Mouse (Mus musculus) kidney, postnatal 0 days (tissue): ENCODE data around the gene Alkbh2. TPM values are rescaled to one million over a fixed set of nuclear protein-coding genes. Genes with fewer than 3 reads are reported as not detected.

Source experiments
- ATAC-seq: fragments of 200-750 bp; cut with Nextera tagmentation; replicated peaks from 2 replicates; pipeline ENCODE4 v1.8.0; 2017; ENCODE audit warnings: low read depth, moderate number of reproducible peaks, moderate TSS enrichment, moderate library complexity; ENCODE audit not compliant: low FRiP score
- DNase-seq: peaks from one replicate; pipeline ENCODE4 v3.0.0-alpha.2; 2016; ENCODE audit warnings: low spot score
- H3K27ac ChIP-seq: fragments of 300-500 bp; sonication (generic); 2 replicates; pipeline ENCODE4 v1.5.1; 2014; ENCODE audit warnings: mild to moderate bottlenecking
- H3K27me3 ChIP-seq: fragments of 300-500 bp; sonication (generic); 2 replicates; pipeline ENCODE4 v1.6.1; 2014; ENCODE audit warnings: low read length, mixed read lengths; ENCODE audit not compliant: insufficient read depth
- H3K36me3 ChIP-seq: fragments of 300-500 bp; sonication (generic); 2 replicates; pipeline ENCODE4 v1.6.1; 2014; ENCODE audit warnings: low read length, mixed read lengths; ENCODE audit not compliant: insufficient read depth
- H3K4me1 ChIP-seq: fragments of 300-500 bp; sonication (generic); replicated peaks from 2 replicates; pipeline ENCODE4 v1.6.1; 2014; ENCODE audit warnings: antibody characterized with exemption, low read length, mixed read lengths; ENCODE audit not compliant: insufficient read depth
- H3K4me2 ChIP-seq: fragments of 300-500 bp; sonication (generic); 2 replicates; pipeline ENCODE4 v1.6.1; 2014; ENCODE audit warnings: mild to moderate bottlenecking, low read length, moderate library complexity, mixed read lengths
- H3K4me3 ChIP-seq: fragments of 300-500 bp; sonication (generic); replicated peaks from 2 replicates; pipeline ENCODE4 v1.5.1; 2014; ENCODE audit warnings: low read depth, low read length
- H3K9ac ChIP-seq: fragments of 300-500 bp; sonication (generic); 2 replicates; pipeline ENCODE4 v1.6.1; 2014; ENCODE audit warnings: low read depth, low read length
- H3K9me3 ChIP-seq: fragments of 300-500 bp; sonication (generic); replicated peaks from 2 replicates; pipeline ENCODE4 v1.6.1; 2016; ENCODE audit warnings: low read length, inconsistent platforms, mixed read lengths
- CTCF ChIP-seq: IDR thresholded peaks from 2 replicates; pipeline ENCODE4 v1.5.1; 2016; ENCODE audit warnings: antibody characterized with exemption, low read depth, mild to moderate bottlenecking, moderate library complexity
- WGBS: fragments of 180-500 bp; shearing (Covaris S2); extraction: QIAGEN DNeasy Blood & Tissue Kit; methylation state at CpG from one replicate; pipeline ENCODE4 v1.1.7; 2014; 5-methylcytosine and 5-hydroxymethylcytosine counted together
- polyA plus RNA-seq: library from polyadenylated mRNA; unstranded; fragments of >200 nt; fragmentation: Nextera tagmentation; extraction: Ambion mirVana; gene quantifications from 2 replicates; pipeline ENCODE4 v1.2.1, GENCODE M21; 2015

The Alkbh2 gene
- polyA plus RNA-seq, 1 experiment from 2014 or later, result 12.2 TPM

DNA sequence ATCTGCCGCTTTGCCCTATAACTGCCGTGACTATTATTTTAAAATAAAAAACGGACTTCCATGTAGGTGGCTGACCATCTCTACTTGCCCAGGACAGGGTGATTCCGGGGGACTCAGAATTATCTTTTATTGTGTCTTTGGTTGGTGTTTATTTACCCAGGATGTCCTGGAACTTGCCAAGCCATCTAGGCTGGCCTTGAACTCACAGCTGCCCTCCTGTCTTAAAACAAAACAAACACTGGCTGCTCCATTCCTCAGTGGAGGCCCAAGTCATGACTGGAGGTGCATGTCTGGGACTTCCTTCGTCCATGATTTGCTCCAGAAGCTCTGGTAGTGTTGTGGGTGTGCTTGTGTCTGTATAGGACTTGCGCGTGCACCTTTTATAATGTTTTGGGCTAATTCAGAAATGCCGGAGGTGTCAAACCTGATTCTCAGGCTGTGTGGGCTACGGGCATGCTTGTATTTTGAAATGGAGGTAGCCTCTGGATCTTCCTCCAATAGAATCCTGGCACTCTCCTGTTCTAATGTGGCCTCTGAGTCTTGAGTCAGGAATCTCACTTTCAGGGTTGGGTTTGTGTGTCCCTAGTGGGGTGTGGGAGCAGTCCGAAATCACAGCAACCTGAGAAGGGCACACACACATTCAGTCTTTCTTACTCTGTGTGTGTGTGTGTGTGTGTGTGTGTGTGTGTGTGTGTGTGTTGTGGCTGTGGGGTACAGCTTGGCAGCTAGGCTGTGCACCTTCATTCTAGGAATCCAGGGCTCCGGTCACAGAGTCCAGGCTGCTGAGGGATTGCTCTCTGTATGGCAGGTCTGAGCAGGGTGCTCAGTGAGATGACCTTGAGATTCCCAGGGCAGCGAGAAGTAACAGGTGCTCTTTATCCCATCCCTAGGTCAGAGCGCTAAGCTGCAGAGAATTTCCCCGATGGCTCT is 19.3 kb upstream of the Alkbh2 start:
- no peaks in the 10 kb centered on the region for H3K27me3 ChIP-seq
- WGBS, result 77% methylated on average over 14 of the region's 14 CpGs
- H3K4me2 ChIP-seq, result no peak overlapping the region
- DNase-seq, result no peak
- H3K4me1 ChIP-seq, result peaks cover 5% of the 10 kb centered on the region; the same call in 1 of the 2 replicates
- peak overlapping the region; percentile 74; the same call in 1 of the 2 replicates for H3K27ac ChIP-seq
- no peak; the same call in 1 of the 2 replicates for ATAC-seq
- H3K36me3 ChIP-seq, result no peaks in the 10 kb centered on the region
- no peak for TF ChIP-seq CTCF
- no peaks in the 10 kb centered on the region for H3K9me3 ChIP-seq
- no peak overlapping the region; the same call in 1 of the 2 replicates for H3K9ac ChIP-seq
- H3K4me3 ChIP-seq, result no peak overlapping the region

- no peaks in the 10 kb centered on the region for H3K27me3 ChIP-seq
- H3K36me3 ChIP-seq, result no peaks in the 10 kb centered on the region
- no peaks in the 10 kb centered on the region; the same call in 1 of the 2 replicates for H3K4me1 ChIP-seq
- no peak within 1 kb of the TSS for H3K4me3 ChIP-seq
- peak within 1 kb of the TSS; percentile 32; the same call in 1 of the 2 replicates for H3K9ac ChIP-seq
- no peak for DNase-seq
- no peak within 1 kb of the TSS for H3K4me2 ChIP-seq
- TF ChIP-seq CTCF, result no peak
- H3K27ac ChIP-seq, result peak within 1 kb of the TSS; percentile 74
- no peaks in the 10 kb centered on the region for H3K9me3 ChIP-seq
- WGBS, result 35% methylated on average over 19 of the region's 19 CpGs
- peak; percentile 65 for ATAC-seq
Measured at GRCm38 (mm10) chr5:114146028-114146888, 18.2 kb upstream of the Alkbh2 start, which contains the start of gene Acacb. Gene Acacb (plus strand): TSS chr5:114146535.

DNA sequence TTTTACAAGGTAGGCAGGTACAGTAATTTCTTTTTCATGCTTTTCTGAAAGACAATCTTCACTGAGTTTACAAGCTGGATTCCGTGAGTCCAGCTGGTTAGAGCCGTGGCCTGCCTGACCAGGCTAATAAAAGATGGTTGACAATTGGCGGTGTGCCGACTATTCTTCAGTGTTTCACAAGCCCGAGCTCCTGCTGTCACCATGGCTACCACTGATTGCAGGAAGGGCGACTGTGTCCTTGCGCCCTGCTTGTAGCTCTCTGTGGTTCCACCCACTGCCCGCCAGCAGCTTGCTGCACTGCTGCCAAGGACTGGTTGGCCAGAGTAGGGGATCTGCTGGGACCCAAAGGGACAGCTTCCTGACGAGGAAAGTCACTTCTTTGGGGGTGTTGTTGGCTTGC is 11.2 kb upstream of the Alkbh2 start:
- 18% methylated on average over 9 of the region's 9 CpGs for WGBS
- ATAC-seq (peak; percentile 72), DNase-seq (peak; percentile 90)
- peak overlapping the region; percentile 34; the same call in 1 of the 2 replicates for H3K4me2 ChIP-seq
- H3K4me1 ChIP-seq, result peaks cover 8% of the 10 kb centered on the region; the same call in 1 of the 2 replicates
- H3K4me3 ChIP-seq, result no peak overlapping the region
- peak overlapping the region; percentile 82 for H3K27ac ChIP-seq
- H3K9me3 ChIP-seq, result no peaks in the 10 kb centered on the region
- H3K9ac ChIP-seq, result no peak overlapping the region
- no peak for TF ChIP-seq CTCF
- no peaks in the 10 kb centered on the region for H3K36me3 ChIP-seq
- no peaks in the 10 kb centered on the region for H3K27me3 ChIP-seq

DNA sequence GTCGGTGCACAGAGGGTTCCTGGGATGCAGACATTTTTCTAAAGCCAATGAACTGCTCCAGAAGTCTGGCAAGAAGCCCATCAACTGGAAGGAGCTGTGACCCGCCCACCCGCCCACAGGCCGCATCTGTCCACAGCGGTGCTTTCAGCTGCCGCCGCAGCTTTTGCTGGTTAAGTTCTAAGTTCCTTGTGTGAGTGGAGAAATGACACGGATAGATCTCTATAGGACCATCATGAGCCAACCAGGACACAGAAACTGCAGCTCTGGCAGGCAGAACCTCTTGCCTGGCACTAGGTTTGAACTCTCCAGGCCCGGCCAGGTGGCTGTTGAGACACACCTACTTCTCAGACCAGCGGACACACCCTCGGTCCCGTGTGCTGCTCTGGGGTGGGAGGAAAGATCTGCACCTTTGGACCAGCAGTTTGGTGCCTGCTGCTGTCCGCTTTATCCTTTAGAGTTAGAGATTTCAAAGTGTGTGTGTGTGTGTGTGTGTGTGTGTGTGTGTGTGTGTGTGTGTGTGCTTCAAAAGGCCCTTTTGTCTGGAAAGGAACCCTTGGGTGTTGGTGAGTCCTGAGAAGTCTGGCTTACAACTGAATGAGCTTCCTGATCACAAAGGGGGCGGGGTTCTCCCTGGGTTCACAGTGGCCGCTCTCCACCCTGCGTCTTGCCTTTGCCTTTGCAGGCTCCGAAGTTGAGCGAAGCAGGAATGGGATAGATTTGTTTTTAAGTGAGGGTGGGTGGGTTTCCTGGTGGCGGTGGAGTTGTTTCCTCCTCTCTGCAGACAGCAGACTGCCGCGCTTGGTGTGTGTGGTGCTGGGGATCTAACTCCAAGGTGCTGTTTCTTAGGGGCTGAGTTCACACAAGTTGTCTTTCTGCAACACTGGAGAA is 10.5 kb upstream of the Alkbh2 start:
- Histone ChIP-seq H3K4me3 (no peak overlapping the region), H3K4me1 (peaks cover 8% of the 10 kb centered on the region; the same call in 1 of the 2 replicates), H3K36me3 (no peaks in the 10 kb centered on the region), H3K4me2 (peak overlapping the region; percentile 34), H3K9ac (no peak overlapping the region), H3K27me3 (no peaks in the 10 kb centered on the region), H3K9me3 (no peaks in the 10 kb centered on the region), H3K27ac (peak overlapping the region; percentile 82)
- TF ChIP-seq CTCF, result no peak
- 46% methylated on average over 21 of the region's 21 CpGs for whole genome bisulfite sequencing
- 0 out of 2 replicates have a peak, but pooled peaks have one; percentile 4 for ATAC-seq
- peak; percentile 66 for DNase-seq

DNA sequence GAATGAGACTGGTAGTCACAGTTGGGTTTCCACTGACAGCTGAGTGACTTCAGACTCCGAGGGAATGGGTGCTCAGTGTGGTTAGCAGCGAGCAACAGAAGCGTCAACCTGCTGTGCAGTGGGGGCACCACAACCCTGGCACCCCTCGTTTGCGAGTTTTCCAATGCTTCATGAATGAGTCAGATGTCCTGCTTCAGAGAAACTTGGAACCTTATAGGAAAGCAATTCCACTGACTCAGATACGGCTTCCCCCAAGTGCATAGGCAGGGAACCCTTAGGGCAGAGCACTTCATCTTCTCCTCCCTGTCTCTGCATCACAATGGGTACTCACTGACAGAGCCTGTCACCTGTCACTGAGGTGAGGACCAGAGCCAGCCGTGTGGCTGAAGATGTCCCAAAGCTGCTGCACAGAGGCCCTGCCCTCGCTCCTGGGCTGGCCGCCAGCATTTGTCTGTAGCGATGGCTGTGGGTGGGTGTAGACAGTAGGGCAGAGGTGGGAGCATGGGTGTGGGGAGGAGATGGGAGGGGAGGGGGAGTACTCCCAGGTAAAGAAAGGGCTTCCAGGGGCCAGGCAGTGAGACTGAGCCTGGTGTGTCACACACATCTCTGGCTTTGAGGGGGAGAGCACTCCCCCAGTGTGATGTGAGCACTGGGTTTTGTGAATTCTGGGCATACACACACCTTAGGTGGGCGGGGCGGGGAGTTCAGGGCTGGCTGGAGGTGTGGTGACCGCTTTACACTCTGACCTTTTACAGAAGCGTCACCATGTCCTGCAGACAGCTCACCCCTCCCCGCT is 9.7 kb upstream of the Alkbh2 start:
- peaks cover 8% of the 10 kb centered on the region; the same call in 1 of the 2 replicates for H3K4me1 ChIP-seq
- no peaks in the 10 kb centered on the region for H3K36me3 ChIP-seq
- no peak overlapping the region for H3K4me2 ChIP-seq
- H3K27me3 ChIP-seq, result no peaks in the 10 kb centered on the region
- DNase-seq, result no peak
- peak; percentile 46 for ATAC-seq
- 70% methylated on average over 15 of the region's 15 CpGs for WGBS
- H3K9me3 ChIP-seq, result no peaks in the 10 kb centered on the region
- H3K9ac ChIP-seq, result no peak overlapping the region
- no peak overlapping the region for H3K27ac ChIP-seq
- H3K4me3 ChIP-seq, result no peak overlapping the region
- no peak for TF ChIP-seq CTCF
